Mouse (Mus musculus) kidney, adult 8-10 months (tissue): ENCODE results near the gene Trp53bp2.

Experiments
- DNase-seq, 2 experiments: peaks; one replicate each; pipeline ENCODE4 v3.0.0; 2022

Gene Trp53bp2

GRCm38 (mm10) chr1:182408684-182409327 is at the start of gene Trp53bp2:
Gene Trp53bp2 (plus strand): TSS chr1:182409172.
- DNase-seq = peak; percentile 97 to 99

GRCm38 (mm10) chr1:182362703-182363102 is 46.3 kb upstream of the Trp53bp2 start:
- DNase-seq = no peak

GRCm38 (mm10) chr1:182363683-182364404 is 45.1 kb upstream of the Trp53bp2 start:
- no peak for DNase-seq

GRCm38 (mm10) chr1:182368309-182368708 is 40.7 kb upstream of the Trp53bp2 start:
- DNase-seq = no peak

- no peak for DNase-seq
These were observed 40.2 kb upstream of the Trp53bp2 start for GRCm38 (mm10) chr1:182368782-182369181.

- DNase-seq = no peak
These were observed 39.5 kb upstream of the Trp53bp2 start for GRCm38 (mm10) chr1:182369435-182369834.

GRCm38 (mm10) chr1:182371891-182372290 is 37.1 kb upstream of the Trp53bp2 start:
- no peak for DNase-seq

GRCm38 (mm10) chr1:182376221-182376620 is 32.8 kb upstream of the Trp53bp2 start:
- DNase-seq = peak; percentile 21 to 23

- no peak for DNase-seq
These were observed 32.1 kb upstream of the Trp53bp2 start for GRCm38 (mm10) chr1:182376826-182377225.

GRCm38 (mm10) chr1:182377519-182377918 is 31.5 kb upstream of the Trp53bp2 start:
- DNase-seq = no peak

- no peak for DNase-seq
These were observed 30.7 kb upstream of the Trp53bp2 start for GRCm38 (mm10) chr1:182378205-182378835.

GRCm38 (mm10) chr1:182378876-182379275 is 30.1 kb upstream of the Trp53bp2 start:
- no peak for DNase-seq

GRCm38 (mm10) chr1:182380683-182381082 is 28.3 kb upstream of the Trp53bp2 start:
- no peak for DNase-seq

GRCm38 (mm10) chr1:182381327-182381726 is 27.6 kb upstream of the Trp53bp2 start:
- DNase-seq = no peak

- no peak for DNase-seq
These were observed 25.9 kb upstream of the Trp53bp2 start for GRCm38 (mm10) chr1:182383096-182383495.

- no peak for DNase-seq
These were observed 22.5 kb upstream of the Trp53bp2 start for GRCm38 (mm10) chr1:182386449-182386848.

- peak in 1 of 2 experiments; percentile 17 for DNase-seq
These were observed 20.2 kb upstream of the Trp53bp2 start for GRCm38 (mm10) chr1:182388729-182389128.

- DNase-seq = no peak
These were observed 10.8 kb upstream of the Trp53bp2 start for GRCm38 (mm10) chr1:182398171-182398570.

- DNase-seq = no peak
These were observed 10.2 kb upstream of the Trp53bp2 start for GRCm38 (mm10) chr1:182398780-182399179.

GRCm38 (mm10) chr1:182399205-182399604 is 9.8 kb upstream of the Trp53bp2 start:
- DNase-seq = no peak

GRCm38 (mm10) chr1:182399908-182400307 is 9.1 kb upstream of the Trp53bp2 start:
- DNase-seq = no peak

- no peak for DNase-seq
These were observed 5.9 kb upstream of the Trp53bp2 start for GRCm38 (mm10) chr1:182403076-182403475.

GRCm38 (mm10) chr1:182406621-182407020 is 2.4 kb upstream of the Trp53bp2 start:
- DNase-seq = no peak

- DNase-seq = no peak
These were observed 729 bp upstream of the Trp53bp2 start for GRCm38 (mm10) chr1:182408243-182408642.
